Mouse (Mus musculus): ENCODE results near the gene Zfp92. TPM values are rescaled to one million over a fixed set of nuclear protein-coding genes. Genes with fewer than 3 reads are reported as not detected.
"Not testable (repeated sequence)": the region's sequence is repeated elsewhere in the genome, so short reads cannot be mapped to it uniquely, and the experiment has no call there.

Zfp92 gene
- total RNA-seq (2021), result 1 to 10 TPM; 1.5 to 2.8 TPM
- long read RNA-seq, experiment 1, full-length matches to known transcripts, result 1 of 2 reads
- long read RNA-seq, experiment 1, partial matches to known transcripts, result 0 of 2 reads
- long read RNA-seq, experiment 1, other reads (novel, unspliced or antisense), result 1 of 2 reads
- long read RNA-seq, experiment 2, full-length matches to known transcripts, result 1 of 1 reads
- long read RNA-seq, experiment 2, partial matches to known transcripts, result 0 of 1 reads
- long read RNA-seq, experiment 2, other reads (novel, unspliced or antisense), result 0 of 1 reads

GRCm38 (mm10) chrX:73410880-73411517 lies at the start of gene Zfp92:
TSS of gene Zfp92 (plus strand) at chrX:73411096.
- DNase-seq (ENCODE audit: low spot score in 2 of 2), result peak; percentile 15 to 36

GRCm38 (mm10) chrX:73363291-73363690 lies 47.6 kb upstream of the Zfp92 start:
- DNase-seq (ENCODE audit: low spot score in 2 of 2), result no peak

DNA sequence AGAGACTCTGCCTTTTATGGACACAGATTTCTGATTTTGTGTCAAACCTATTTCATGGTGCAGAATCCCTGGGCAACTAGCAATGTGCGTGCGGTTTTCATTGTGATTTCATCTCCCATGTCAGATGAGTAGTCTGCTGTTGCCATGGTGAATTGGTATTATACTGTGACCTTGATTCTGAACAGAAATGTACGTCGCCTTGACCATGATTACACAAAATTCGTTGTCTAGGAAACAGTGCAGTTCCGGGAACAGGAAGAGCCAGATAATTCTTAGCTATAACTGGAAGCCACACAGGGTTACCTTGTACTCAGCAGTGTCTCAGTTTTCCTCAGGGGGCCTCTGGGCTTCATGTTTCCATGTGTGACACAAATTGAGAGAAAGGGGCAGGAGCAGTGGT lies 26.5 kb upstream of the Zfp92 start:
- DNase-seq (ENCODE audit: low spot score in 2 of 2), result no peak

- DNase-seq (ENCODE audit: low spot score in 2 of 2), result no peak
Measured at GRCm38 (mm10) chrX:73384924-73385323, 26.0 kb upstream of the Zfp92 start.

GRCm38 (mm10) chrX:73391481-73391880 lies 19.4 kb upstream of the Zfp92 start:
- DNase-seq (ENCODE audit: low spot score in 2 of 2), result no peak

GRCm38 (mm10) chrX:73396446-73396845 lies 14.4 kb upstream of the Zfp92 start:
- no peak for DNase-seq (ENCODE audit: low spot score in 2 of 2)

DNA sequence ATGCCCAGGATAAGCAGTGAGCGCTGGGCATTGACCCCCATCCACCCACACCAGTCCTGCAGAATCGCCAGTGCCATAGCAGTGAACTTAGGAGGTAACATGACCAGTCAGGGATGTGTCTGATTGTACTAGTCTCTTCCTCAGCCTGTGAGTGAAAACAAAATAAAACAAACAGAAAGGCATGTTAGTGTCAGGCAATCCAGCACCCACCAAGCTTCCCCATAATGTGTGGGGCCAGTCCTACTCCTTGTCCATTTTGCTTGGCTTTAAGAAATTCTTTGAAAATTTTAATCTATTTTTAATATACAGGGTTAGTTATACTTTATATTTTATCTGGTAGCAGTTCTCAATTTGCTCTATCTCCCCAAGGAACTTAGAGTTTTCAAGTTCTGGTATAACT lies 12.3 kb upstream of the Zfp92 start, which contains the start of gene Gm18336:
Gm18336 (minus strand) TSS at position 101 of the 400 bp plus-strand sequence.
- DNase-seq (ENCODE audit: low spot score in 2 of 2), result not testable (repeated sequence)

GRCm38 (mm10) chrX:73400951-73401350 lies 9.9 kb upstream of the Zfp92 start:
- no peak for DNase-seq (ENCODE audit: low spot score in 2 of 2)

- DNase-seq (ENCODE audit: low spot score in 2 of 2), result no peak
Measured at GRCm38 (mm10) chrX:73401616-73402015, 9.3 kb upstream of the Zfp92 start.

DNA sequence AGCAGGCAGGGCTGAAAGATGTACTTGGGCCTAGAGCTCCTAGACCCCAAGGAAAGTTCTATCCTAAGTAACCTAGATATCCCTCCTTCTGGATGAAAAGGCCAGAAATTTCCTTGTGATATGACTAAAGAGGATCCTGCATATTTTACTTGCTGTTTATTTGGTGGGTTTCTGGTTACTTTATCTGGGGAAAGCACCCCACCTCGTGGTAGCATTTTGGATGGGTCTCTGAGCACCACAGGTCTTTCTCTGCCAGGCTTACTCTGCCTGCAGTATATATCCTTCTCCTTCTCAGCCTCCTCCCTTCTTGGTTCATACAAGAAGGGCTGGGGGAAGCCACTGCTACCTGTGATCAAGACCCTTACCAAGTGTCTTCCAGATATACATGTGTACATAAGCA lies 1.9 kb downstream of the Zfp92 start:
- DNase-seq (ENCODE audit: low spot score in 2 of 2), result no peak

DNA sequence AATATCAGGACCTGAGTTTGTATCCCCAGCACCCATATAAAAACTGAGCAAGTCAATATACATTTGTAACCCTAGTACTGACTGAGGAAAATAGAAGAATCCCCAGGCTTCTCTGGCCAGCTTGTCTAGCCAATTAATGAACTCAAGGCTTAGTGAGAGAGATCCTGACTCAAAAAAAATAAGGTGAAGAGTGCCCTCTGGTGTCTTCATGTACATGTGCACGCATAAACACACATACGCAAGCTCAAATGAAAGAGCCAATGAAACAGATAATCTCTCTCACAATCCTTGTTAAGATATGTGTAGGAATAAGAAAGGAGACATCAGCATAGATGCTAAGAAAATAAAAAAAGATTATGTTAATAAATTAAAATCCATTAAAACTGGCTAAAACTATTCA lies 19.1 kb downstream of the Zfp92 start:
- no peak for DNase-seq (ENCODE audit: low spot score in 2 of 2)

GRCm38 (mm10) chrX:73432850-73433249 lies 22.0 kb downstream of the Zfp92 start:
- no peak for DNase-seq (ENCODE audit: low spot score in 2 of 2)

- no peak for DNase-seq (ENCODE audit: low spot score in 2 of 2)
Measured at GRCm38 (mm10) chrX:73435252-73435651, 24.4 kb downstream of the Zfp92 start, which contains the start of gene Trex2. TSS of gene Trex2 (minus strand) at chrX:73435344.

DNA sequence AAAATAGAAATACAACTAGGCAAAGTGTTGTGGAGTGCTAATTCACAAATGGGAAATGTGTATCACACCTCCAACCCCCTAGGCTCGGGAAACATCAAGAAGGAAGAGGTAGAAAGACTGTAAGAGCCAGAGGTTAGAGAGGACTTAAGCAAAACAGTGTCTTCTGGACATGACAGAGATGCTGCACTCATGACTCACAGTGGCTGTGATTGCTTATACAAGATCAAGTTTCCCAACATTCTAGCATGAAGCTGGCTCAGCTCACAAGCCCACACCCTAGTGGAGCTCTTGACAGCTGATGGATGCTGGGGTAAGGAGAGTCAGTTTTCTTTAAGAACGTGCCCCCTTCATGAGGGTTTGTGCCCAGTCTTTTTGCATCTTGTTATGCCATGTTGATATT lies 30.5 kb downstream of the Zfp92 start:
- DNase-seq (ENCODE audit: low spot score in 2 of 2), result peak in 1 of 2 experiments; percentile 6

DNA sequence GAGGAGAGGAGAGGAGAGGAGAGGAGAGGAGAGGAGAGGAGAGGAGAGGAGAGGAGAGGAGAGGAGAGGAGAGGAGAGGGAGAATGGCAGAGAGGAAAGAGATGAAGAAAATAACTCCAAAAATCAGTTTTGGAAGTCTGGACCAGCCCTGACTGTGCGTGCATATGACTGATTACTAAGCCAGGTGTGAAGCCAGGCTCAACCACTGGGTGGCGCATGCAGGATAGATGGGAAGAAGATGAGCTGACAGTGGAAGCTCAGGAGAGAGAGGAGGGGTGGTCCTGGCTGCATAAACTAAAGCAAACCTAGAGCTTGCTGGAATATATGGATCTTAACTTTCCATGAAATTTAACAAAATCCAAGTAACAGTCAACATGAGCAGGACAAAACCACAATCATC lies 41.1 kb downstream of the Zfp92 start:
- peak; percentile 59 to 76 for DNase-seq (ENCODE audit: low spot score in 2 of 2)

DNA sequence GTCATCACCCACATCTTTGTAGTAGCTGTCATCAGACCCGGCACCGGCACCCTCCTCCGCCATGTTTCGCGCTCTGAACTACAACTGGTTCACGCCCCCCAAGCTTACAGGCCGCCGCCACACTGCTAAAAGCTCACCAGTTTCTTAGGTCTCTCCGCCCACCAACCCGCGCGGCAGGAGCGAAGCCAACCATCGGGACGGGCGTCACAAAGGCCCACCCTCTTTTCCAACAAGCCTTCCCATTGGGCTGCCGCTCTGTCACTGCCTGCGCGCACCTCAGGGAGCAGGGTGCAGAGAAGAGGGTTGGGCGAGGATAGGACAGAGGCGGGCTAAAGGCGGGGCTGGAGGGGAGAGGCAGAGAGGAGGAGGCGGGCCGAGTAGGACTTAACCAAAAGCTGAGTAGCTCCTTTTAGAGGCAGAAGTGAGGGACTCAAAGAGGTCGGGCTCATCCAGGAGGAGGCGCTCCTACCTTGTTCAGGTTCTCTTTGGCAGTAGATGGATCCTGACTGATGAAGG lies 48.0 kb downstream of the Zfp92 start, which contains the start of gene Haus7:
Haus7 (minus strand) TSS at position 168 of the 516 bp plus-strand sequence.
- DNase-seq (ENCODE audit: low spot score in 2 of 2), result peak; percentile 75 to 90

DNA sequence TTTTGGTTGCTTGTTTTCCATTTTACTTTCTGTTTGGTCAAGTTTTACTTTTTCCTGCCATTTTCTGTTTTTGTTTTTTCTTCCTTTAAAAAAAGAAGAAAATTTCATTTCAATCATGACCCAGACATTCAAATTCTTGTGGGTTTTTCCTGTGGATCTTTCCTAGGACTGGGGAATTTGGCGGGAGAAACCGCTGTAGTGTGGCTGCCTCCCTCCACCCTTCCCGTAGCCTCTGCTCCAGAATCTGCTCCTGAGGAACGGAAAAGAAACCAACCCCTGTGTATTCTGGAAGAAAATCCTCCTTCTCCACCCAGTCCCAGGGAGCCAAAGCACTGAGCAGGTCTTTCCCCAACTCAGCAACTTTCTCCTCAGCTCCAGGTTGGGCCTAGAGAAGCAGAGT lies 49.9 kb downstream of the Zfp92 start:
- DNase-seq (ENCODE audit: low spot score in 2 of 2), result no peak

DNA sequence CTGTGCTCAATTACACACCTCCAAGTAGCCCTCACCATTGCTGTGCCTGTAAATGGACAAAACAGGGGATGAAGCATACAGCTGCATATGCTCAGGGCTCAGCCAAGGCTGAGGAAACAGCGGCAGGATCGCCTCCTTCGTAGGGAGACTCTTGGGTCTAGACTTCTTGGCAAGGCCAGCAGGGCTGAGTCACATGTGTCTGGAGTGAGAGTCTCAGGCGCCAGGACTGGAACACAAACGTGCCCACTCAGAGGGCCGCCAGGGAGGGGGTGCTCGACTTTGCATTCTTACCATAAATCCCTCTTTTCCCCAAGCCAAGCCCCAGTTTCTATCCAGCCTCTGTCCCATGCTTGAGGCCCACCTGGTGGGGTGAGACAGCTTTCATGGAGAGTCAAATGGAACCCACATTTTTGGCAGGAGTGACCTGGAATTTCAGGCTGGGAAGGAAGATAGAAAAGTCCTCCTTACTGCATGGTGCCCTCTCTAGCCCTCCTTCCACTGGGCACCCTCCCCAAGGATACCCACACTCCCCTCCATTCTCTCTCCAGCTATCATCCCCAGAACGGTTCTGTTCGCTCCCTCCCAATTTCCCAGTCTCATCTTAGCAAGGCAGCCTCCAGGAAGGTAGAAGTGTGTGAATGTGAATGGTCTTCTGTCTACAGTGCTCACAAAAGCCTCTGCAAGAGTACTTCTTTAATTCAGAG lies 54.7 kb downstream of the Zfp92 start:
- DNase-seq (ENCODE audit: low spot score in 2 of 2), result peak; percentile 20 to 22

GRCm38 (mm10) chrX:73467446-73468241 lies 56.7 kb downstream of the Zfp92 start:
- DNase-seq (ENCODE audit: low spot score in 2 of 2), result no peak

GRCm38 (mm10) chrX:73468330-73468729 lies 57.4 kb downstream of the Zfp92 start:
- no peak for DNase-seq (ENCODE audit: low spot score in 2 of 2)

DNA sequence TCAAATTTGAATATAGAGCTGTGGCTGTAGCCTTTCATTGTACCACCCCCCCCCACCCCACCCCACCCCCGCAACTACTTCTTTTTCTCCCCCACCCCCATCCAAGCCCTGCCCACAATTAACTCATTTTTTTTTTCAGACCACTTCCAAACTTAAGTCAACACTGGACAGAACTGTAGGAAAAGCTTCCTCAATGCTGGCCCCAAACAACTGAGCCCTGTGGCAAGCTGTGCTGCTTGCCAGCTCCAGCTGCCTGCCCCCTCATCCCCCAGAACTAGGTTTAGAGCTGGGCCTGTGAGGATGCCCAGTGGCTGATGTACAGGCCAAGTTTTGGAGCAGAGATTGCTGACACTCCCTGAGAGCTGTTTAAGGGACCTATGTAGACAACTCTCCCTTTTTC lies 57.9 kb downstream of the Zfp92 start:
- DNase-seq (ENCODE audit: low spot score in 2 of 2), result no peak
